Mouse (Mus musculus) yolk sac, embryonic 10.5 days (tissue): ENCODE results near the gene Ifna16.

Source experiments
- DNase-seq: peaks from one replicate; pipeline ENCODE4 v3.0.0-alpha.2; 2017; ENCODE audit warnings: low spot score

The Ifna16 gene

DNA sequence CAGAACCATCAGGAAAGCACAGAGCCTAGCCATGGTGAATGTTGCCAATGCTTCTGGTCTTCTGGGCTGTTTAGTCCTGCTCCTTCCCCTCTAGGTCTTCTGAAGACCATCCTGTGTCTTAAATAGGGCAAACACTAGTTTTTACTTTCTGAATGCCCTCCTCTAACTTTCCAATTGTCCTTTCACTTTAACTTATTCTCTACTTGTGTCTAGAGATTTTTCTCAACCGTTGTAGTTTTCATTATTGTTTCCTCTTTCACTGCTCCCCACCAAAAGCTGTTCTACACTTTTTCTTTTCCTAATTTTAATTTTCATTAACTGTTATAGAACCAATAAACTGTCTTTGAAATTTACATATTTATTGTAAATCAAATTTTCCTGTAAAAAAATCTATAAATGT is at the start of gene Ifna16:
Gene Ifna16, minus strand, starts transcription at position 101 of the 400 bp plus-strand sequence.
- no peak for DNase-seq

GRCm38 (mm10) chr4:88723497-88724090 is 46.9 kb upstream of the Ifna16 start:
- DNase-seq, result no peak

DNA sequence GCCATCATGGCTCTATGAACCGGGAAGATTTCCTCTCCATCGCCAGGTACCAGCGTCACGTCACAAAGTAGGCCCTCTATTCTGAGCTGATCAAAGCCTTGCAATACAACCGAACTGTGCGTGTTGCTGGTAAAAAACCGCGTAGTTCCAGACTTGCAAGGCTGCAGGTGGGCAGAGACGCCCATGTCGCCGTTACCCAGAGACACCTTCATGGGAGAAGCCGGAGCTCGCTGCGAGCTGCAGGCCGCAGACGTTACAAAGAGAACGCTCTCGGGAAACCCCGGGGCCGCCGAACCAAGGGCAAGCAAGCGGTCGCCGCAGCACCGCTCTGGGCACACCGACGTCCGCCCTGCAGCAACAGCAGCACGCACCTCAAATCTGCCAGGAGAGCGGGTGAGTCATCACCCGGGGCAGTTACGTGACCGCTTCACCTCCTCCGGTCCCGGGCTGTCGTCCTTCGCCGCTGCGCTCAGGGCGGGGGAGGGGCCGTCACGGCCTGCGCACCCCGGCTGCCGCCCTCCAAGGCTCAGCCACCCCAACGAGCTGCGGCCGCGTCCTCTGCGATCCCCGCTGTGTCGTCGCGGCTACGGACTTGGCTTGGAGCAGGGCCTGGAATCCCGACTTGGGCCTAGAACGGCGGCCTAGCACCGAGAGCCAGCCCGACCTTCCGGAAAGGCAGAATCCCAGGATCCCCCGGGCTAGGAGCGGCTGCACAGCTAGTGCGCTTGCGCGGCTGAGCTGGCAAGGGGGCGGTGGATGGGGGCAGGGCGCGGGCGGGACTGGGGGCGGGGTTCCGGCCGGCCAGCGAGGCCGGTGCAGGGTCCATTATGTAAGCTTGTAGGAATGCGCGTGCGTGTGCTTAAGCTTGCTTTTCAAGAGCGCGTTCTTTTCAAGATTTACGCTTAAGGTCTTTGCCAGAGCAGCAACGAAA is 45.3 kb upstream of the Ifna16 start, which contains the start of the genes Gm26566 and Klhl9:
Gene Gm26566, plus strand, starts transcription at position 15 of the 931 bp plus-strand sequence.
Gene Klhl9, minus strand, starts transcription at position 675 of the 931 bp plus-strand sequence.
- DNase-seq, result peak; percentile 97

DNA sequence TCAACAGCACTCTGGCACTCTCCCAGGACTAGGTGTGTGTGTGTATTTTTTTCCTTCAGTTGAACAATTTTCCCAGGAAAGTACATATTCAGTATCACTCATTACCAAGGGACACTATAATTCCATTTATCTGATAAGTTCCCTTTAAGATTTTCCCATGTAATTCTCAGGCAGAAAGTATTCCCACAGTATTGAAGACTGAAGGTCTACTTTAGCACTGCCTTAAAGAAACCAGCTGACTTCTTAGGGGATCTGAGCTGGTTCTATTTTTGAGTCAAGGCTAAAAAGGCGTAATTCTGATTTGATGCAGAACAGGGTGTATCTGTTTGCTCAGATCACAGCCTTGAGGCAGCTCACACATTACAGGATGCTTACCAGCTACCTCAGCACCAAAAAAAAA is 42.0 kb upstream of the Ifna16 start:
- DNase-seq, result no peak

DNA sequence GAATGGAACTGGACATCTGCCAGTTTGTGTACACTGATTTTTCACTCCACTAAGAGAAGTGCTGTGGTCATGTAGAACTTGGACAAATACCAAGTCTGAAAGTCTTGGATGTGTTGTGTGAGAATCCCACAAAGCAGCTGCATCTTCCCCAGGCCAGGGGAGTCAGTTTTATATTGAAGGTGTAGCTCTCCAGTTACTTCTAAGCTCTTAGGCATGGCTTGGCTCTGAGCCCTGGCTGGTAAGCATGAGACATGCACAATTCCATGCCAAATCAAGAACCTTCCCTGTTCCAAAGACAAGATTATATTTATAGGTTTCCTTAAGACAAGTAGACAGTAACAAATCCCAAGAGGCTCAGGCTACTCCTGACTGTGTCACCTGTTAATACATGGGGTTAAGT is 38.3 kb upstream of the Ifna16 start:
- DNase-seq, result no peak

- DNase-seq, result no peak
Observed at GRCm38 (mm10) chr4:88714281-88714680, 37.6 kb upstream of the Ifna16 start.

GRCm38 (mm10) chr4:88707128-88707826 is 30.6 kb upstream of the Ifna16 start:
- no peak for DNase-seq

DNA sequence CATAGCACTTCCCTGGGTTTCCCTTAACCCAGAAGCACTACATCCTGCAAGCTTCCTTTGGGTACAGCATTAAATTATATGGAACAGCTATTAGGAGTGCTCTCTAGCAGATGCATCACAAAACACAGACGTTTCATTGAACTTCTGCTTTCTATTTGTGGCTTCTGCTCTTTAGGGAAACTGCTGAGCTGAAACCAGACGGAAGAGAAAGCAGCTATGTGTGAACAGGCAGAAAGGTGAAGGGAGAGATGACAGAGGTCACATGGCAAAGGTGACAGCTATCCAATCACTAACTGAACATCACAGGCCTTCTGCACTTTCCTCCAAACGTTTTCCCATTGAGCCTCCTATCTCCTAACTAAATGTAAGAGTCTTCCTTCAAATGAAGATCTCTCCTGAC is 29.2 kb upstream of the Ifna16 start:
- DNase-seq, result no peak

DNA sequence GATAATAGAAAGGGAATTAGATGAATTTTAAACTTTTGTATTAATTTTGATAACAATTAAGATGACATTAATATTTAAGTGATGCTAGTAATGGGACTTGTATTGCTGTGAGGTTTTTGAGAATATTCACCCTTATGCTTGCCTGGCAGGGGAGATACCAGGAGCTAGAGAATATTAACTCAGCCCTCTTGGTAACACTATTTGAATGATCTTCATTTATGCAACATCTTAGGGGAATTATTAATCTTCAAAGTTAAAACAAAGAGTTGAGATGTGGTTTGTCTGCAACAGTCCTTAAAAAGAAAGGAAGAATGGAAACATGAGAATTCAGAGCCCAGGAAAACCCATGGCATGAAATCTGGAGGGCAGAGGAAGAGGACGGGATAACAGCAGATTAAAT is 22.6 kb upstream of the Ifna16 start:
- DNase-seq, result no peak

- DNase-seq, result no peak
Observed at GRCm38 (mm10) chr4:88698781-88699180, 22.1 kb upstream of the Ifna16 start.

- peak; percentile 64 for DNase-seq
Observed at GRCm38 (mm10) chr4:88697753-88698152, 21.0 kb upstream of the Ifna16 start.

DNA sequence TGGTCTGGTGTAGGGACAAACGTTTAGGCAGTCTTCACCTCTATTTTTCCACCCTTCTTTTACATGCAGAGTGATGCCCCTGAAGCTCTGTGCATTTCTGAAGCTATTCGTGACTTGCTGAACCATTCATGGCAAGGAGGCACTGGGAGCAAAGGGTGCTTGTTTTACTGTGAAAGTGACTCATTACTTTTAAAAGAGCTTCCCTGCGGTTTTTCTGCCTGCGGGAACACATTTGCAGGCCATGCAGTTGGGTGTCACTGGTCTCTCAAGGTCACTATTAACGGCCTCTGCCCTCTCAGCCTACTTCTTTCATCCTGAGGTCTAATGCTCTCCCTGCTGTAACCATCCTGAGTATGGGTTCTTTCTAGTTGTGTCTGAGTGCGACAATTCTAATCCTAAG is 20.4 kb upstream of the Ifna16 start:
- peak; percentile 25 for DNase-seq

DNA sequence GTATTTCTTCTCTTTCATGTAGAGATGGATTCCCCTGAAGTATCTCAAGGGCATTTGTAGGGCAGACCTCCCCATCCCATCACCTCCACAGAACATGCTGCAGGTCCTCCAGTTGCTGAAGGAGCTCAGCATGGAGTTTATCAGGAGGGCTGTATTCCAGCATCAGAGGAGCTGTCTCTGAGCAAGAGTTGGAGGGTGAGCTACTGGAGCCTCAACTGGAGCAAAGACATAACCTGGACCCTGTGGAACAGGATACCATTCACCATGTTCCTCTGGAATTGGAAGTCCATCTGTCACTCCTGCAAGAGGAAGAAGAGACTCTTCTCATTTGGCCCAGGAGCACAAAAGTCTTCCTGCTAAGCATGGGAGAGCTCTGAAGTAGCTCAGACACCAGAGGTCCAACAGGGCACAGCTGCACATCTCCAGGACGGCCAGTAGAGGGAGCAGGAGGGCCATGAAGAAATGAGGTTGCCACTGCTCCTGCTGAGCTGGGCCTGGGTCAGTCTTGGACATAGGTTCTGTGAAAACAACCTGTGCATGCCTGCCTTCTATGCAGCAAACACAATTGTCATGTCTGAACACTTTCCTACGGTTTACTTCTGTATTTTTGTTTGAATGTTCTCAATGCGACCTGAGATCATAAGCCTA is 19.6 kb upstream of the Ifna16 start:
- peak; percentile 70 for DNase-seq

GRCm38 (mm10) chr4:88693392-88693791 is 16.7 kb upstream of the Ifna16 start:
- no peak for DNase-seq

DNA sequence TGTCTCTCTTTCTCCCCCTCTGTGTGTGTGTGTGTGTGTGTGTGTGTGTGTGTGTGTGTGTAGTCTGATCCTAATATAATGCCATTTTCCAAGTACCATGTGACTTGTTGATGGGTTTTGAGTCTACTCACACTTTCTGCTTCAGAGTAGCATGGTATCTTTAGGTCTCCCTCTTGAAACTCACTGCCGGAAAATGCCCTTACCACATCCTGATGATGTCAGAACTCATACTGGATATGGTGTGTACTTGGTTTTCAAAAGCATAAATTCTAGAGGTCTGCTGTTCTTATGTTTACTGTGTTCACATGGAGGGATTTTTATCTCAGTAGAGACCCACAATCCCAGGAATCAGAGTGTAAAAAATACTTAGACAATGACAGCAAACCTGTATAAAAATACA is 15.8 kb upstream of the Ifna16 start:
- DNase-seq, result no peak

- no peak for DNase-seq
Observed at GRCm38 (mm10) chr4:88691259-88691658, 14.5 kb upstream of the Ifna16 start, which contains the start of gene Ifnab. Gene Ifnab (minus strand): TSS chr4:88691359.

- DNase-seq, result no peak
Observed at GRCm38 (mm10) chr4:88683812-88684211, 7.1 kb upstream of the Ifna16 start, which contains the start of gene Ifna2. Gene Ifna2 (minus strand): TSS chr4:88683912.

DNA sequence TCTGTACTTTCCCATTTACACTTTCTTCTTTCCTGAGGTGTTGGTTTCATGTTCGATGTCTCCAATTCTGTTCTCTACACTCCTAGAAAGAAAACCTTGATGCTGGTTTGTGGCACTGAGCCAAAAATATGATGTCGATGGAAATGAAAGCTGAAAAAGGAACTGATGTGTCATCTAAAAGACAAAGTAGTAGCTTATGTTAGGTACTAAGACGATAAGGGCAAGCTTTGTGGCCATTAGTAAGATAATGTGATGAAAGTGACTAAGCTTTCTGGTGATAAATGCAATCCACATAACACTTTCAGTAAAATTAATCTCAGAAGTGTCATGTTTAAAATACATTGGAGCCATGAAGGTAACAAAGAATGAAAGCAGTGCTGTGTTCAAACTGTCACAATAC is 4.6 kb upstream of the Ifna16 start:
- no peak for DNase-seq

DNA sequence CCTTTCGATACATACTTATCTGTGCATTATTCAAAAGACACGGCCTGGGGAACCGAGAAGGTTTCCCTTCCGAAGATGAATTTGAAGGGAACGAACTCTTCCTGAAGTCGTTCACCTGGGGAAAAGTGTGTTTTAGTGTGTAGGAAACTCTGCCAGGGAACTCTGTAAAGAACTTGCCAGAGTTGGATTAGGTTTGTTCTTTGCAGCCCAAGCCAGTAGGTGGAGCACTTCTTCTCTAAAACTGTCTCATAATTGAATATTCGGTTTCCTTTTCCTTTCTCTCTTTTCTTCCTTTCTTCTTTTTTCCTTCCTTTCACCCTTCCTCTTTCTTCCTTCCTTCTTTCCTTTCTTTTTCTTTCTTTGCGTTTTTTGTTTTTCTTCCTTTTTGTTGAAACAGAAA is 3.6 kb upstream of the Ifna16 start:
- DNase-seq, result no peak

- no peak for DNase-seq
Observed at GRCm38 (mm10) chr4:88655461-88655860, 21.3 kb downstream of the Ifna16 start.

DNA sequence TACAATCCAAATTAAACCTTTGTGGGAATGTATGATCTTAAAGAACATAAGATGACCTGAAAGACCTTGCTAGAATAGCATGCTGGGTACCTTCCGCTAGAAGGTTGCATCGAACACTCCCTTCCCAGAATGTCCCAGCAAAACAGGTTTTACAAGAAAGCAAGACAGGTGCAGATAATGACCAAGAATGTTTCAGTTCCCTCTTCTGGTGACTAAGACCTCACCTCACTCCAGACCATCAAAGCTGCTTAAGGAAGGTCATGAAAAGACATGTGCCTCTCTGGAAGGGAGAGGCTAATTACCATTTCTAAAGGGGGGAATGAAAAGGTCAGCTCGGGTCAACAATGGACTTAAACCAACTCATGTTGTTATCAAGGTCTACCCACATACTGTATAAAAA is 23.1 kb downstream of the Ifna16 start:
- DNase-seq, result no peak

DNA sequence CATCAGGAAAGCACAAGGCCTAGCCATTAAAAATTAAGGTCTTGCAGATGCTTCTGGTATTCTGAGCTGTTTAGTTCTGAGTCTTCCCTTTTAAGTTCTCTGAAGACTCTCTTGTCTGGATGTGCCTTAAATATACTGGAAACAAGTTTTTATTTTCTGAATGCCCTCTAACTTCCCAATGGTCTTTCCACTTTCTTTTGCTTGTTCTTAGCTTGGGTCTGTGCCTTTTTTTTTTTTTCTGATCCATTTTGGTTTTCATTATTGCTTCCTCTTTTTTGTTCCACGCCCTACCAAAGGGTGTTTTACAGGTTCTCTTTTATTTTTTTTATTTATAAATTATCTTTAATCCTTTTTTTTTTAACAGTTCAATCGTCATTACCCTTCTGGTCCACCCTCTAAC is 32.4 kb downstream of the Ifna16 start, which contains the start of gene Ifna13:
Gene Ifna13, minus strand, starts transcription at position 101 of the 400 bp plus-strand sequence.
- no peak for DNase-seq
